In genomic region chr10:8972789-8973551, GRCm38 (mm10) we compare ENCODE assay signal across 13 mouse cellular contexts.
DNase-seq lines count a peak whose midpoint lies in the region; ATAC-seq and TF ChIP-seq lines count a peak whose summit lies in the region.
"Had no signal": no experiment of that assay in that cellular context is flagged by ENCODE, and none has a peak within 500 bp of the region (broad histone marks: within the 10 kb centered on the region; RNA-seq: fewer than 3 reads in every experiment).

No protein-coding gene starts in this region.

- TF ChIP-seq CTCF in lung, postnatal 0 days (IDR thresholded peaks at IDR 0.05): no peak

- no peak overlapping the region for H3K27ac ChIP-seq in forebrain, embryonic 16.5 days (ENCODE audit: low read length)
- no peak overlapping the region for H3K27ac ChIP-seq in forebrain, embryonic 14.5 days (ENCODE audit: low read depth, low read length)
- H3K27ac ChIP-seq in hindbrain, embryonic 16.5 days (ENCODE audit: low read depth, low read length): no peak overlapping the region
- H3K27ac ChIP-seq in hindbrain, embryonic 10.5 days: no peak overlapping the region
- H3K27ac ChIP-seq in lung, postnatal 0 days (ENCODE audit: low read length): no peak overlapping the region
- H3K27ac ChIP-seq in stomach, embryonic 14.5 days (ENCODE audit: low read length): peak overlapping the region; percentile 11; the same call in 1 of the 2 replicates
- H3K27ac ChIP-seq: liver, embryonic 14.5 days had no signal

- no peak overlapping the region for H3K4me3 ChIP-seq in forebrain, embryonic 16.5 days (replicated peaks; ENCODE audit: low read length)
- no peak overlapping the region for H3K4me3 ChIP-seq in forebrain, embryonic 14.5 days (ENCODE audit: low read depth, low read length)
- H3K4me3 ChIP-seq in hindbrain, embryonic 16.5 days (ENCODE audit: low read length): no peak overlapping the region
- H3K4me3 ChIP-seq in hindbrain, embryonic 10.5 days: no peak overlapping the region
- no peak overlapping the region for H3K4me3 ChIP-seq in lung, postnatal 0 days (ENCODE audit: low read depth, low read length)
- H3K4me3 ChIP-seq in stomach, embryonic 14.5 days (ENCODE audit: low read depth, low read length): no peak overlapping the region
- H3K4me3 ChIP-seq: kidney, embryonic 15.5 days had no signal

- H3K4me1 ChIP-seq in forebrain, embryonic 16.5 days (replicated peaks; ENCODE audit: control insufficient read depth, insufficient read depth, low read length): no peaks in the 10 kb centered on the region
- no peaks in the 10 kb centered on the region for H3K4me1 ChIP-seq in forebrain, embryonic 14.5 days (ENCODE audit: control insufficient read depth, insufficient read depth, low read length)
- H3K4me1 ChIP-seq in hindbrain, embryonic 16.5 days (ENCODE audit: control insufficient read depth, insufficient read depth, low read depth, low read length): peaks cover 5% of the 10 kb centered on the region; the same call in 1 of the 2 replicates
- peaks cover 14% of the 10 kb centered on the region for H3K4me1 ChIP-seq in hindbrain, embryonic 10.5 days (replicated peaks)
- H3K4me1 ChIP-seq in lung, postnatal 0 days (ENCODE audit: insufficient read depth, low read depth, low read length): no peaks in the 10 kb centered on the region
- H3K4me1 ChIP-seq in stomach, embryonic 14.5 days (ENCODE audit: control insufficient read depth, insufficient read depth, low read length): peaks cover 11% of the 10 kb centered on the region; the same call in 1 of the 2 replicates

- TF ChIP-seq EP300 in lung, postnatal 0 days (IDR thresholded peaks at IDR 0.05): no peak

- no peak overlapping the region for H3K9ac ChIP-seq in forebrain, embryonic 16.5 days (replicated peaks; ENCODE audit: low read depth, low read length)
- H3K9ac ChIP-seq in forebrain, embryonic 14.5 days (ENCODE audit: low read length): no peak overlapping the region
- no peak overlapping the region for H3K9ac ChIP-seq in hindbrain, embryonic 16.5 days (ENCODE audit: low read depth, low read length)
- no peak overlapping the region for H3K9ac ChIP-seq in lung, postnatal 0 days (replicated peaks; ENCODE audit: low read depth)
- no peak overlapping the region for H3K9ac ChIP-seq in stomach, embryonic 14.5 days (replicated peaks; ENCODE audit: low read depth, low read length)
- H3K9ac ChIP-seq: kidney, embryonic 15.5 days; liver, embryonic 14.5 days had no signal

- peak; percentile 57; the same call in 1 of the 2 replicates for ATAC-seq in forebrain, embryonic 16.5 days
- ATAC-seq in forebrain, embryonic 14.5 days: no peak
- 0 out of 2 replicates have a peak, but pooled peaks have one; percentile 42 for ATAC-seq in hindbrain, embryonic 16.5 days
- ATAC-seq in lung, postnatal 0 days: no peak
- ATAC-seq in stomach, embryonic 14.5 days (ENCODE audit: insufficient number of reproducible peaks, insufficient read depth, low FRiP score, low read depth): peak; percentile 68; the same call in 1 of the 2 replicates

- DNase-seq in forebrain, embryonic 14.5 days (ENCODE audit: low spot score): no peak
- DNase-seq in hindbrain, embryonic 10.5 days (ENCODE audit: low spot score): no peak
- DNase-seq in lung, postnatal 4 days: peak; percentile 4 to 33
- no peak for DNase-seq in lung, postnatal 0 days (ENCODE audit: low spot score)
- no peak for DNase-seq in cerebellum, postnatal 10 days
- DNase-seq: cerebellum, adult 8-10 months had no signal

- no peaks in the 10 kb centered on the region for H3K36me3 ChIP-seq in forebrain, embryonic 16.5 days (ENCODE audit: control insufficient read depth, insufficient read depth)
- H3K36me3 ChIP-seq in forebrain, embryonic 14.5 days (ENCODE audit: control insufficient read depth, insufficient read depth, low read length): no peaks in the 10 kb centered on the region
- H3K36me3 ChIP-seq in hindbrain, embryonic 16.5 days (ENCODE audit: control insufficient read depth, insufficient read depth, low read length): no peaks in the 10 kb centered on the region
- no peaks in the 10 kb centered on the region for H3K36me3 ChIP-seq in hindbrain, embryonic 10.5 days
- no peaks in the 10 kb centered on the region for H3K36me3 ChIP-seq in lung, postnatal 0 days (ENCODE audit: insufficient read depth, low read length)
- no peaks in the 10 kb centered on the region for H3K36me3 ChIP-seq in stomach, embryonic 14.5 days (ENCODE audit: control insufficient read depth, insufficient read depth, low read length)
- H3K36me3 ChIP-seq: G1E; kidney, embryonic 15.5 days had no signal

- H3K27me3 ChIP-seq in forebrain, embryonic 16.5 days (replicated peaks; ENCODE audit: control insufficient read depth, insufficient read depth, low read length): no peaks in the 10 kb centered on the region
- H3K27me3 ChIP-seq in forebrain, embryonic 14.5 days (replicated peaks; ENCODE audit: control insufficient read depth, insufficient read depth, low read length): no peaks in the 10 kb centered on the region
- H3K27me3 ChIP-seq in hindbrain, embryonic 16.5 days (replicated peaks; ENCODE audit: control insufficient read depth, insufficient read depth, low read length): no peaks in the 10 kb centered on the region
- no peaks in the 10 kb centered on the region for H3K27me3 ChIP-seq in hindbrain, embryonic 10.5 days (ENCODE audit: insufficient read depth, poor library complexity, severe bottlenecking)
- no peaks in the 10 kb centered on the region for H3K27me3 ChIP-seq in lung, postnatal 0 days (replicated peaks; ENCODE audit: insufficient read depth, low read length)
- H3K27me3 ChIP-seq in stomach, embryonic 14.5 days (ENCODE audit: control insufficient read depth, insufficient read depth, low read length): no peaks in the 10 kb centered on the region
- H3K27me3 ChIP-seq: kidney, embryonic 15.5 days had no signal

- H3K9me3 ChIP-seq in forebrain, embryonic 16.5 days (ENCODE audit: control insufficient read depth, low read length): no peaks in the 10 kb centered on the region
- H3K9me3 ChIP-seq in forebrain, embryonic 14.5 days (replicated peaks; ENCODE audit: control insufficient read depth, low read length): no peaks in the 10 kb centered on the region
- H3K9me3 ChIP-seq in hindbrain, embryonic 16.5 days (ENCODE audit: control insufficient read depth, low read length): no peaks in the 10 kb centered on the region
- no peaks in the 10 kb centered on the region for H3K9me3 ChIP-seq in hindbrain, embryonic 10.5 days
- H3K9me3 ChIP-seq in lung, postnatal 0 days (ENCODE audit: low read length): no peaks in the 10 kb centered on the region
- no peaks in the 10 kb centered on the region for H3K9me3 ChIP-seq in stomach, embryonic 14.5 days (ENCODE audit: control insufficient read depth, low read depth, low read length)
- H3K9me3 ChIP-seq: kidney, embryonic 15.5 days; megakaryocyte, embryonic 14.5 days had no signal

- 43% methylated on average over 8 of the region's 8 CpGs for WGBS in forebrain, embryonic 16.5 days
- WGBS in forebrain, embryonic 14.5 days: 55% methylated on average over 8 of the region's 8 CpGs
- WGBS in hindbrain, embryonic 16.5 days: 58% methylated on average over 8 of the region's 8 CpGs
- 77% methylated on average over 8 of the region's 8 CpGs for WGBS in hindbrain, embryonic 10.5 days
- 61% methylated on average over 8 of the region's 8 CpGs for WGBS in lung, postnatal 0 days
- WGBS in stomach, embryonic 14.5 days: 49% methylated on average over 8 of the region's 8 CpGs

- H3K4me2 ChIP-seq in forebrain, embryonic 16.5 days (ENCODE audit: low read length): no peak overlapping the region
- H3K4me2 ChIP-seq in forebrain, embryonic 14.5 days (ENCODE audit: low read length): no peak overlapping the region
- H3K4me2 ChIP-seq in hindbrain, embryonic 16.5 days (ENCODE audit: low read length): no peak overlapping the region
- H3K4me2 ChIP-seq in lung, postnatal 0 days (replicated peaks; ENCODE audit: low read depth, low read length): no peak overlapping the region
- H3K4me2 ChIP-seq in stomach, embryonic 14.5 days (replicated peaks; ENCODE audit: low read depth, low read length): no peak overlapping the region
- H3K4me2 ChIP-seq: kidney, embryonic 15.5 days had no signal

Comparison
In these comparisons a context has a peak if more than half of its experiments do, and no peak if none do; other contexts are left out.
1. ATAC-seq: peak in forebrain, embryonic 16.5 days (single experiment), hindbrain, embryonic 16.5 days (single experiment) and stomach, embryonic 14.5 days (single experiment); none in forebrain, embryonic 14.5 days (single experiment) and lung, postnatal 0 days (single experiment).
2. DNase-seq: peak in lung, postnatal 4 days (2 of 2); none in forebrain, embryonic 14.5 days (single experiment), hindbrain, embryonic 10.5 days (single experiment), lung, postnatal 0 days (single experiment) and cerebellum, postnatal 10 days (0 of 2).